Mouse (Mus musculus): ENCODE measurements around the gene Syt14. TPM values are rescaled to one million over a fixed set of nuclear protein-coding genes. Genes with fewer than 3 reads are reported as not detected.

Gene Syt14
- not detected in 4 replicates for total RNA-seq (2023; ENCODE audit: inconsistent age)

DNA sequence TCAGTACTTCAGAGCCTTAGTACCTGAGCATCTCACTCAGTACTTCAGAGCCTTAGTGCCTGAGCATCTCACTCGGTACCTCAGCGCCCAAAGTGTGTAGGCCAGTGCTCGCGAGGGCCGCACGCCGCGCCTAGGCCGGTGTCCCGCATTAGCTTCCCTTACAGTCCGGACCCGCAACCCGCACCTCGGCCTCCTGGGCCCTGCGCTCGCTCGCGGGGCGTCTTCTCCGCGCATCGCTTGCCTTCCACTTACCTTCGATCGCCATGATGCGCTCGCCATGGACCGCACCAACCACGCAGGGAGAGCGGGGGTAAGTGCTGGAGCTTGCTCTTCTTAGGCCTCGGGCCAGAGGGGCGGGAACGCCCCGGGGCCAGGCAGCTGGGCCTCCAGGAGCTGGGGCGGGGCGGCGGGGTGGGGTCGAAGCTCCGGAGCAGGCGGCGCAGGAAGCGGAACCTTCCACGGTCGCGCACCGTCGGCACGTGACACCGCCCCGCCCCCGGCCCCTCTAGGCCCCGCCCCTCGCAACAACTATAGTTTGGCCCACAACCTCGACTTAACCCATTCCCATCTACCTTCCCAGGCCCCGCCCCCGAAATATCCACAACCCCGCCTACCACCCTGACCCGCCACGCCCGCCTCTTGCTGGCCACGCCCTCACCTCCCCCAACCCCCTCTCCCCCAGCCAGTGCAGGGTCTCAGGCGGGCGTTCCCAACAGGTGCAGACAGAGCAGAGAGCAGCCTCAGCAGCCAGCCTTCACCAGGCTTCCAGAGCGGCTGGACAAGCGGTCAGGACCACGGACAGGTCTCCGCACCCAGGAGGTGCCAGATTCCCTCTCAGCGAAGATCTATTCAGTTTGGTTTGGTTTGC lies at the start of gene Syt14:
TSS of gene Syt14 (minus strand) at position 405 of the 868 bp plus-strand sequence.

DNA sequence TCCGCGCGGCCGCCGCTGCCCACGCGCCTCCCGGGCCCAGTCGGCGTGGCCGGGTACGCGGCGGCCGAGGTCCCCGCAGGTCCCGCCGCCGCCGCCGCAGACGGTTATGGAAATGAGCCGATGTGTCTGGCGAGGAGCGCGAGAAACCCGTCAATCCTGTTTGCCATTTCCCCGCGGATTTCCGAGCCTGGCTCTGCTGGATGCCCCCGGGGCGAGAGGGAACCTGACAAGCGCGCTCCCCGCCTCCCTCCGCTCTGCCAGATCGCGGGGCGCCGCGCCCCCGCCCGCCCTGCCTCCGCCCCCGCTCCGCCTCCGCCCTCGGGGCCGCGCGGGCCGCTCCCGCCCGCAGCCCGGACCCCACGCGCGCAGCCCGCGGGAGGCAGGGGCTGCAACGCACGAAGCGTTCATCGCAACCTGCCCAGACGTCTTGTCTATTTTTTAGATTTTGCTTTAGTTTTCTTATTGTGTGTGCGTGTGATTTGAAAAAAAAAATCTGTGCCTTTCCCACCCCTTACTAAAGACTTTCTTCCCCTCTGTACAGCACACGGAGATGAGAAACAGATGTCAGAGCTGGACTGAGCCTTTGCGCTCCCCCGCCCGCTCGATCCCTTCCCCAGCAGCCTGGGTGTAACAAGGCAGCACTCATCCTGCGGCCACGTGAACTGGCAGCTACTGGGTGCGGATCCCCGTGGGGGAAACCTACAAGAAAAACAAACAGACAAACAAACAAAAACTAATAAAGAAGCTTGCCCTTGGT lies 179.9 kb downstream of the Syt14 start, which contains the start of gene Sertad4:
TSS of gene Sertad4 (minus strand) at position 283 of the 757 bp plus-strand sequence.

Other genes with a start within 250 kb of the Syt14 start
- gene Sertad4, start 180.0 kb downstream of the Syt14 start, total RNA-seq (2023; ENCODE audit: inconsistent age), result 0.21 to 0.83 TPM (median 0.29 TPM) in 4 replicates
- 42.2 to 56.6 TPM (median 49.5 TPM) in 4 replicates for gene Diexf, start 94.5 kb upstream of the Syt14 start, total RNA-seq (2023; ENCODE audit: inconsistent age)
- gene Irf6, start 117.3 kb upstream of the Syt14 start, total RNA-seq (2023; ENCODE audit: inconsistent age), result 0.13 to 0.30 TPM in 2 of 4 replicates, not detected in the others
- gene A130010J15Rik, start 132.3 kb upstream of the Syt14 start, total RNA-seq (2023; ENCODE audit: inconsistent age), result 3.0 to 4.3 TPM (median 3.9 TPM) in 4 replicates
- gene Traf3ip3, start 165.9 kb upstream of the Syt14 start, total RNA-seq (2023; ENCODE audit: inconsistent age), result 363 to 386 TPM (median 379 TPM) in 4 replicates
- gene Lamb3, start 171.9 kb upstream of the Syt14 start, total RNA-seq (2023; ENCODE audit: inconsistent age), result 26.7 to 43.9 TPM (median 32.4 TPM) in 4 replicates
- 5.5 to 10.1 TPM (median 8.4 TPM) in 4 replicates for gene Hsd11b1, start 228.3 kb upstream of the Syt14 start, total RNA-seq (2023; ENCODE audit: inconsistent age)
- not detected in 4 replicates for gene G0s2, start 237.4 kb upstream of the Syt14 start, total RNA-seq (2023; ENCODE audit: inconsistent age)